ENCODE assay signal across 12 mouse cellular contexts in genomic region chr10:70648831-70649230, GRCm38 (mm10). TPM values are rescaled to one million over a fixed set of nuclear protein-coding genes. Genes with fewer than 3 reads are reported as not detected.
DNase-seq lines count a peak whose midpoint lies in the region; ATAC-seq and TF ChIP-seq lines count a peak whose summit lies in the region.
"Had no signal": no experiment of that assay in that cellular context is flagged by ENCODE, and none has a peak within 500 bp of the region (broad histone marks: within the 10 kb centered on the region; RNA-seq: fewer than 3 reads in every experiment).

No protein-coding gene starts in this region.

- H3K27ac ChIP-seq in hindbrain, postnatal 0 days, result peak overlapping the region; percentile 28
- no peak overlapping the region for H3K27ac ChIP-seq in hindbrain, embryonic 14.5 days
- H3K27ac ChIP-seq: heart, embryonic 15.5 days; lung, embryonic 15.5 days had no signal

- H3K9me3 ChIP-seq in hindbrain, postnatal 0 days (ENCODE audit: low read length), result no peaks in the 10 kb centered on the region
- no peaks in the 10 kb centered on the region for H3K9me3 ChIP-seq in hindbrain, embryonic 14.5 days (ENCODE audit: control insufficient read depth, low read length)
- H3K9me3 ChIP-seq: heart, embryonic 15.5 days; lung, embryonic 15.5 days had no signal

- no peaks in the 10 kb centered on the region for H3K27me3 ChIP-seq in hindbrain, postnatal 0 days (ENCODE audit: insufficient read depth, low read length)
- no peaks in the 10 kb centered on the region for H3K27me3 ChIP-seq in hindbrain, embryonic 14.5 days (ENCODE audit: control insufficient read depth, insufficient read depth, low read length)
- H3K27me3 ChIP-seq: heart, embryonic 15.5 days; lung, embryonic 15.5 days; Patski had no signal

- ATAC-seq in hindbrain, postnatal 0 days, result peak; percentile 88
- no peak for ATAC-seq in hindbrain, embryonic 14.5 days (ENCODE audit: low FRiP score)
- no peak for ATAC-seq in CD4-positive, CD25-positive, alpha-beta regulatory T cell, adult 4 months
- ATAC-seq: Patski had no signal

- TF ChIP-seq CTCF in hindbrain, postnatal 0 days (IDR thresholded peaks at IDR 0.05; ENCODE audit: low read depth), result no peak

- WGBS in hindbrain, postnatal 0 days, result 33% methylated on average over 5 of the region's 5 CpGs
- 47% methylated on average over 5 of the region's 5 CpGs for WGBS in hindbrain, embryonic 14.5 days

- H3K4me1 ChIP-seq in hindbrain, postnatal 0 days (ENCODE audit: insufficient read depth, low read length), result peaks cover 4% of the 10 kb centered on the region; the same call in 1 of the 2 replicates
- peaks cover 7% of the 10 kb centered on the region; the same call in 1 of the 2 replicates for H3K4me1 ChIP-seq in hindbrain, embryonic 14.5 days (replicated peaks; ENCODE audit: control insufficient read depth, insufficient read depth, low read length)
- H3K4me1 ChIP-seq: heart, embryonic 15.5 days; lung, embryonic 15.5 days had no signal

- H3K4me3 ChIP-seq in hindbrain, postnatal 0 days (ENCODE audit: low read length), result no peak overlapping the region
- no peak overlapping the region for H3K4me3 ChIP-seq in hindbrain, embryonic 14.5 days (replicated peaks; ENCODE audit: low read length)
- H3K4me3 ChIP-seq: erythroblast, embryonic 14.5 days; heart, embryonic 15.5 days; lung, embryonic 15.5 days had no signal

- no peak overlapping the region for H3K9ac ChIP-seq in hindbrain, postnatal 0 days (replicated peaks; ENCODE audit: low read length)
- no peak overlapping the region for H3K9ac ChIP-seq in hindbrain, embryonic 14.5 days
- H3K9ac ChIP-seq: heart, embryonic 15.5 days; lung, embryonic 15.5 days had no signal

- DNase-seq in adrenal gland, postnatal 10 days, result peak; percentile 7
- no peak for DNase-seq in adrenal gland, adult 18-20 months (ENCODE audit: low spot score in 2 of 2)
- peak; percentile 73 for DNase-seq in hindbrain, postnatal 0 days (ENCODE audit: low spot score)
- DNase-seq in hindbrain, embryonic 14.5 days (ENCODE audit: low spot score), result no peak
- peak; percentile 57 for DNase-seq in retina, postnatal 1 day
- DNase-seq in retina, embryonic 14.5 days (ENCODE audit: low spot score), result no peak
- DNase-seq in right cerebral cortex, postnatal 36 days (ENCODE audit: low spot score in 2 of 2), result peak; percentile 18 to 51

- no peaks in the 10 kb centered on the region for H3K36me3 ChIP-seq in hindbrain, postnatal 0 days (ENCODE audit: insufficient read depth, low read length)
- no peaks in the 10 kb centered on the region for H3K36me3 ChIP-seq in hindbrain, embryonic 14.5 days (replicated peaks; ENCODE audit: control insufficient read depth, insufficient read depth)
- H3K36me3 ChIP-seq: heart, embryonic 15.5 days; lung, embryonic 15.5 days had no signal

- H3K4me2 ChIP-seq in hindbrain, postnatal 0 days (ENCODE audit: low read depth, low read length), result no peak overlapping the region
- H3K4me2 ChIP-seq in hindbrain, embryonic 14.5 days (replicated peaks), result no peak overlapping the region
- H3K4me2 ChIP-seq: heart, embryonic 15.5 days; lung, embryonic 15.5 days had no signal

RNA-seq across cellular contexts. Expression of gene Phyhipl, which starts 6.9 kb away (rescaled TPM):
- 1 to 10 TPM; 3.1 to 4.4 TPM for total RNA-seq in adrenal gland, postnatal 10 days (2021)
- 1 to 10 TPM; 4.3 to 5.1 TPM for total RNA-seq in adrenal gland, adult 18-20 months (2021)
- 38.3 and 55.5 TPM in 2 replicates for total RNA-seq in hindbrain, postnatal 0 days (2014; rRNA removed)
- 281 and 287 TPM in 2 replicates for polyA plus RNA-seq in hindbrain, postnatal 0 days (2015; fragmentation: Nextera tagmentation; extraction: Ambion mirVana)
- 287 and 318 TPM in 2 replicates for polyA plus RNA-seq in hindbrain, embryonic 14.5 days (2014; fragmentation: Nextera tagmentation; extraction: Ambion mirVana)
- not detected for polyA plus RNA-seq in CD4-positive, CD25-positive, alpha-beta regulatory T cell, adult 4 months (2017; shearing (Covaris generic))
- polyA plus RNA-seq: erythroblast, embryonic 14.5 days had no signal

Comparison
In these comparisons a context has a peak if more than half of its experiments do, and no peak if none do; other contexts are left out.
1. DNase-seq: peak in adrenal gland, postnatal 10 days (single experiment), hindbrain, postnatal 0 days (single experiment), retina, postnatal 1 day (single experiment) and right cerebral cortex, postnatal 36 days (2 of 2); none in adrenal gland, adult 18-20 months (0 of 2), hindbrain, embryonic 14.5 days (single experiment) and retina, embryonic 14.5 days (single experiment).